Mouse (Mus musculus) embryo, embryonic 10.5 days (tissue): ENCODE results near the gene Lmtk3.

ENCODE experiments used
- DNase-seq: peaks from one replicate; pipeline ENCODE4 v3.0.0-alpha.2; 2015; ENCODE audit warnings: low spot score

The Lmtk3 gene

DNA sequence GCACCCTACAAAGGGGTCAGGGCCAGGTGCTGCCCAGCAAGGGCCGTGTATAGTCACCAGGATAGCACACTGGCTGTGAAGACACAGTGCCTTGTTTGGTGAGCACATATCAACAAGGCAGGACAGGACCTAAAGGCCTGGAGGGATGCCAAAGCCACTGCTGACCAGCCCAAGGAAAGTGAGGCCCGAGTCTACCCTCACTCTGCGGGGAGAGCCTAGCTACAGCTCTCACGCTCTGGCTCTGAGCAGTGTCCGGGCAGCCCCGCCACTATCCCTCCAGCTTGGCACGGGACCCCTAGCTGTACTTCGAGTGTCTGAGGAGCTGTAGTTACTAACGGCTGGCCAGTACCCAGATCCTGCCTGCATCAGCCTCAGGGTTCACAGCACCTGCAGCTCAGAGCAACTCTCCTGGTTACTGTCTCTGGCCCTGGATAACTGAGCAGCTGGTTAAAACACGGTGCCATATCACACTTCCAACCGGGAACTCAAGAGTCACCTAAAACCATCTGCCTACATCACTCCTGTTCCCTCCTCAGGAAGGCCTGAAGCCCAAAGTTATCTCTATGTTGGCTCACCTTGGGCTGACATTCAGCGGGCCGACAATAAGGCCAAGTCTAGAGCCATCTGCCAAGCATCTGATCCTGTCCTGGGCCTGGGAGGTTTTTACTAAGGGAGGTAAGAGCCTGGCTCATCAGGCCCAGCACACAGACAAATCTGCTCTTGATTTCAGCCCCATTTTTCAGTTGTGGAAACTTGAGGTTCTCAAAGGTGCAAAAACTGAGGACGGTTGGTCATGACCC is 25.9 kb downstream of the Lmtk3 start:
- no peak for DNase-seq

DNA sequence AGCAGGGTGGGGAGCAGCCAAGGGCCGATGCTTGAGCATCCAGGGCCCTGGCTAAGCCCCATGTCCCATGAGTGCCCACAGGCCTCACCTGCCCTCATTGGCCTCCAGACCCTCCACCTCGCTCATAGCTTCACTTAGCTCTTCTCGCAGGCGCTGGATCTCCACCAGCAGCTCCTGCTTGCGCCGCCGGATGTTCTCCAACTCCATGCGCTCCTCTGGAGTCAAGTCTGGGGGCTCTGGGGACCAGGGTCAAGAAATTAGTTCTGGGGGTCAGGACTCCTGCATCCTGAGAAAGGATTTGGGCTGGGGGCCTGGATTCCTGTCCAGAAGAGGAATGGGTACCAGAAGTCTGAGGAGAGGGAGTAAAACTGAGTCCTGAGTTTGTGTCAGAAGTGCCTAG is 29.4 kb downstream of the Lmtk3 start:
- DNase-seq, result no peak

DNA sequence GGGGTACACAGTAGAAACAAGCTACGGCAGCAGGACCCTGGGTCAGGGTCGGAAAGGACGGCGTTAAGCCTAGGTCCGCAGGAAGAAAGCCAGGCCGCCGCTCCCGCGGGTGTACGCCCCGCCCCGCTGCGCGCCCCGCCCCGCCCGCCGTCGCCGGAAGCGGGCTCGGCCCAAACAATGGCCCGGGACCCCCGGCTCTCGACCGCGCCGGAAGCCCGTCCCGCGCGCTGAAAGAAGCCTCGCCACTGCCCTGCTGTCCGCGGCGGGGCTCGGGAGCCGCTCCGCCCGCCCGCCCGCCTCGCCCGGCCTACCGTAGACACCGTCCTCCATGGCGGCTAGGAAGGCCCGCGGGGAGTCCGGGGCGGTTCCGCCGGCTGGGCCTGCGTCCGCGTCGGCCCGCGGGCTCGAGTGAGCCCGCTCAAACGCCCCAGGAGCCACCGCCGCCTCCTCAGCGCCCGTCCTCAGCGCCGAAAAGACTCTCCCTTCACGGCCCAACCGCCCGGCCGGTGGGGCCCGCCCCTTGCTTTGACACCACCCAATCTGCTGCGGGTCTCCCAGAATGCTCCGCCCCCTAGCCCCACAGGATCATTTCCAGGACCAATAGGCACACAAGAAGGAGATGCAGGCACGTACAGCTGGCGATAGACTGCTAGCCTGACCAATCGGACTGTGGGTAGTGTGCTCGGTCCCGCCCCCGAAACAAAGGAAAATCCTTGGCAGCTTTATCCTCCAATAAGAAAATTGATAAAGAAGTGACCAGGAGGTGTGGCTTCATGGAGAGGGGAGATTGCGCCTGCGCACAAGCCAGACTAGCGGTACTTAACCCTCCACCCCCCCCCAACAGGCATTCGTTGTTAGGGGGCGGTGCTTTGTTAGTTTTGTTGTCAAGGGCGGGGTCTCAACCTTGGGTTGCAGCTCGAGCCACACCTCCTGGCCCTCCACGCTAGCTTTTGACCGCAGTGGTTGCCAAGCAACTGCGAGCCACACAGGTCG is 30.5 kb downstream of the Lmtk3 start, which contains the start of gene Cyth2:
Gene Cyth2, minus strand, starts transcription at position 795 of the 993 bp plus-strand sequence.
- peak; percentile 100 for DNase-seq

DNA sequence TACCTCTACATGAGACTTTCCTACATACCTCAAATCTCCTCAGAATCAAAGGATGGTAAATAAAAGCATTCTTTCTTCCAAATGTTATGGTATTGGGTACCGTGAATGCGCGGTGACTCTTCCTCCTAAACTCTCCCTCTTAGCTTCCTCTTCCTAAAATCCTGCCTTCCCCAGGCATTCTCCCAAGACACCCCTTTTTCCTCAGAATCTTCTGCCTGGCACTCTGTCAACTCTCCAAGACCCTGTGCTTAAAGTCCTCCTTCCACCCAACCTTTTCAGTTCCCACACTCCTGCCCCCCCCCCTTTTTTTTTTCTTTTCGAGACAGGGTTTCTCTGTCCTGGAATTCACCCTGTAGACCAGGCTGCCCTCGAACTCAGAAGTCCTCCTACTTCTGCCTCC is 31.3 kb downstream of the Lmtk3 start:
- DNase-seq, result no peak

DNA sequence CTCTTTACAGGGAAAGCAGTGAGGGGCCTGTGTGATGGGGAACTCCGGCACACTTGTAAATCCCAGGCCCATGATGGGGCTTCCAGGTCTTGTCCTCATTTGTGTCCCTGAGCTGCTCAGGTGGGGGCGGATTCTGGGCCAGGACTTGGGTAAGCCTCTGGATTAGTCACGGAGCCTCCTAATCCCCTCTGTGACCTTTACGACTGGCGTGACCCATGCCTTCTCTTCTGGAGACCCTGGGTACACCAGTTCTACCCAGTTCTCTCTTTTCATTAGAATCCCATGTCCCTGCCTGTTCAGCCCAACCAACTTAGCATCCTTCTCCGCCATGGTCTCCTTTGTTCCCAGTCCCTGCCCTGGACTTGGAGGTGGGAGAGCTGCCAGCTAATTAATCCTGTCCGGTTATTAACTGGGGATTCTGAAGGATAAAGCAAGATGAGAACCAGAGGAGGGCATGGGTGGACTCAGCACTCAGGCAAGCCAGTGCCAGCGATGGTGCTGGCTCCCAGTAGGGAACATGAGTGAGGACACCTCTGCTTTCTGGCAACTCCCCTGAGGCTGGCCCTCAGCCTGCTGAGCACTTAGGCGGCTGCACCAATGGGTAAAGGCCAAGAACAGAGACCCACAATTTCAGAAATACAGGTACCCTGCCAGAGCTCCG is 31.9 kb downstream of the Lmtk3 start:
- DNase-seq, result peak; percentile 44

DNA sequence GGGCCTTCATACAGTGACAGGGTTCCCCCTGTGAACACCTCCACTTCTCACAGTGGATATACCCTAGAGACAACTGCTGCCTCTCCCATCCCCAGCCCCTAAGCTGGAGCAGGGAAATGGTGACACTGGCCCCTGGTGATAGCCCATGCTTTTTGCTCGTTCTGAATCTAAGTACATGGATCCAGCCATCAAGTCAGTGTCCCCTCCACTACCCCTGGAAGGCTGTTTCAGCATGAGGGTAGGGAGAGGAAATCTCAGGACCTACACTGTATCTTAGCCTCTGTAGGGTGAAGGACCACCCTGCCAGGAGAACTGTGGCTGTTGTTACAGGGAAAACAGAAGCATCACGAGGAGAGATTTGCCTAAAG is 32.4 kb downstream of the Lmtk3 start:
- no peak for DNase-seq

DNA sequence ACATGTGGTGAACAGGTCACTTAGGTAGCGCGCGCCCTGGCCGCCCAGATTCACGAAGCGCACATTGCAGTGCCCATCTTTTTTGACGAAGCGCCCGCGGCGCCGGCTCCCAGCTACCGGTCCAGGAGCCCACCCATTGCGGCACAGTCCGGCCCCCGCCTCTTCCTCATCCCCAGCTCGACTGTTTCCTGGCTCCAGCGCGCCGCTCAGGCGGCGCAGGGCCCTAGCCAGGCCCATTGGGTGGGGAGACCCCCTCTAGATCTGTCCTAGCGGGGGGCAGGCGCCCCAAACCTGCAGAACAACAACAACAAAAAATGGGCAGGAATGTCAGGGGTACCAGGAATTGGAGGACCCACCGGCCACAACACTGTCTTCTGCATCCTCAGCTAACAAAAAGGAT is 36.3 kb downstream of the Lmtk3 start:
- DNase-seq, result no peak

DNA sequence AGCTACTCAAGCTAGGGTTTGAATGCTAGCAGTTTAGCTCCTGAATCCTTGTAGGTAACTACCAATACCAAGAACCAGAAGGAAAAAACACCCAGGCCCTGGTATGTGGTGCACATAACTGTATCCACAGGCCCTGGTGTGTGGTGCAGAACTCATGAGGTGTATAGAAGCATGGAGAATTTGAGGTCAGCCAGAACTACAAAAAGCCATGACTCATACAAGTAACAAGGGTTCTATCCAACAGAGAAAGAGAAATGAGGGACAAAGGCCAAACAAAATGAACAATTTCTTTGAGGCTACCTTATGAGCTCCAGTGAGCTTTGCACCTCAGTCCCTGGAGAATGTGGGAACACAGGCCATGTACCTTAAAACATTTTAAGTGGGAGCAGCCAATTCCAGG is 37.4 kb downstream of the Lmtk3 start:
- DNase-seq, result no peak

DNA sequence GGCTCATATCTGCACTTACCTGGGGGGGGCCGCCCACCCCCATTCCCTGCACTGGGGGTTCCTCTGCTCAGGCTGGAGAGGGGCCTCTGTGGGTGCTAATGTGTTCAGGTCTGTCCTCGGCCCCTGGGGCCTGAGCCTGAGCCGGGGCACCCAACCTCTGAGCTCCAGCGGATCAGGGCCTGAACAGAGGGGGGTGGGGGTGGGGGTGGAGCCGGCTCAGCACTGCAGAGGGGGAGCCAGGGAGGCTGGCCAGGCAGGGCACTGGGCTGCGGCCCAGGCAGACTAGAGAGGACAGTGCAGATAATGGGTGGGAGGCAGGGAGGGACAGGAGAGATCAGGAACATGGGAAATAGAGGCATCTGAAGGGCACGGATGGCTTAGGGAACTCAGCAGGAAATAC is 41.1 kb downstream of the Lmtk3 start, which contains the start of gene Kcnj14:
Gene Kcnj14, minus strand, starts transcription at position 185 of the 400 bp plus-strand sequence.
- DNase-seq, result no peak

DNA sequence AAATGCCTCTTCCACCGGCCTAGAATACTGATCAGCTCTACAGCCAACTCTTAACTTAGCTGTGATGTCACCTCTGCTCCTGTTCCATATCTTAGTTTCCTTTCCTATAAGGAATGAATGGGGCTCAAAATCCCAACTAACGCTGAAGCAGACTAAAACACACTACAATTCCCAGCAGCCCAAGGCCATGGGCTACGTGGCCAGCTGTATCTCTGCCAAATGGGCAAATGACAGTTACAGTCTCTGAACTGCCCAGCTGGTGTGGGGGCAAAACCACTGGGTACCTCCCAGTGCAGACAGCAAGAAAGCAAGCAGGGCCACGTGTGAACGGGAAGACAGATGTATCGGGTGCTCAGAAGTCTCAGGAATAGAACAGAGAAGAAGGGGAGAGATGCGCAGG is 43.1 kb downstream of the Lmtk3 start:
- DNase-seq, result no peak

DNA sequence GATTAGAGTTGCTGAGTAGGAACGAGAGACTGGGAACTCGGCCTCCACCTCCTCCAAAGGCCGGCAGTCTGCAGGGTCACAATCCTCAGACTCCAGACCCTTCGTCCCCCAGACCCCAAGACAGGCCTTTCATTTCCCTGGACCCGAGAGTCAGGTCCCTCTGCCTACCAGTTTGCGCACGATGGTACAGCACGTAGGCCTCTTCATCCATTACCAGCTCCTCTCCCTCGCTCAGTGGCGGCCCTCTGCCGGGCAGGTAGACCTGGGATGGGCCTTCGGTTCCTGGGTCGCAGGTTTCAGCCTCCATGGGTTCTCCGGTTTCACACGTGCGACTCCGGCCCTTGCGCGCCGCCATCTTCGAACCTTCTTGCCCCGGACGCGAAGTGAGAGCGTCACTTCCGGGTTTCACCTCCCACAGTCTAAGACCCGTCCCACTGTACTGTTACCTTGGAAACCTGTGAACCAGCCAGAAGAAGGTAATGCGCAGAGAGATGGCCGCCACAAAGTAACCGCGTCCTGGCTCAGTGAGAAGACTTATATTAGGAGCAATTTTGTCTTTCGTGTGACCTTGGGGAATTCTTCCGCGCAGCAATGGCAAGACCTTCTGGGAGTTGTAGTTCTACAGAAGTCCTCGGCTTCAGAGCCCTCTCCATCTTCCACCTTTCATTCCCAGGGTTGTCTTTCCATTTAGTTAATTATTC is 47.0 kb downstream of the Lmtk3 start, which contains the start of gene Grwd1:
Gene Grwd1, minus strand, starts transcription at position 518 of the 701 bp plus-strand sequence.
- peak; percentile 95 for DNase-seq

DNA sequence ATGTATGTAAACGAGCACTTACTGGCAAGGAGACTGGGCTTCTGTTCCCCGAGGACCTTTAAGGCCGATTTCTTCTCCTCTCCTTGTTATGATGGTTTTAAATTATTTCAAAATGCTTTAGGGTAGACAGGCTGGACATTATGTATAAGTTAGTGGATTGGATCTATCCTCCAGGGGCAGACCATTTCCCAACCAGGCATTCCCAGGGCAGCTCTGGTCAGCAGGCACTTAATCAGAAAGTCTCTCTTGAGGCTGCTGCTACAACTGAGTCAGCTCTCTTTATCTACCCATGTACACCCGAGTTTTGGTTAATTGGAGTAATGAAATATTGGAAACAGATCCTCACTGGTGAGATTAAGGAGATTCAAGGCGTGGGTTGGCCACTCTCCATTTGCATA is 47.6 kb downstream of the Lmtk3 start:
- DNase-seq, result no peak

DNA sequence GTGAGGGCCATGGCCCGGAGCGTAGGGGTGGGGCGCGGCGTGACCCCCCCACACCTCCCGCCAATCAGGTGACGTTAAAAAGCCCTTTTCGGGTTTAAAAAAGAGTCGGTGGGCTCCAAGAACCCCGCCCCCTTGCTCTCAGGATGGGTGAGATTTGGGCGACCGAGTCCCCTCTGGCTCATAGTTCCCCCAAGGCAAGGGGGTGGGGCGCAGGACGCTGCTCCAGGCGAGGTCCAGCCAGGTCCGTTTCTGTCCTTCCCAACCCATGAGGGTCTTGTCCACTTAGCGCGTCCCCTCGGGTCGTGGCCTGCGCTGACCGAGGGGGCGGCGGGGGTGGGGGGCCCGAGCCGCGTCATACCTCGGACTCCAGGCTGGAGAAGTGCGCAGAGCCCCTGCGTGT is 48.9 kb downstream of the Lmtk3 start:
- DNase-seq, result no peak

DNA sequence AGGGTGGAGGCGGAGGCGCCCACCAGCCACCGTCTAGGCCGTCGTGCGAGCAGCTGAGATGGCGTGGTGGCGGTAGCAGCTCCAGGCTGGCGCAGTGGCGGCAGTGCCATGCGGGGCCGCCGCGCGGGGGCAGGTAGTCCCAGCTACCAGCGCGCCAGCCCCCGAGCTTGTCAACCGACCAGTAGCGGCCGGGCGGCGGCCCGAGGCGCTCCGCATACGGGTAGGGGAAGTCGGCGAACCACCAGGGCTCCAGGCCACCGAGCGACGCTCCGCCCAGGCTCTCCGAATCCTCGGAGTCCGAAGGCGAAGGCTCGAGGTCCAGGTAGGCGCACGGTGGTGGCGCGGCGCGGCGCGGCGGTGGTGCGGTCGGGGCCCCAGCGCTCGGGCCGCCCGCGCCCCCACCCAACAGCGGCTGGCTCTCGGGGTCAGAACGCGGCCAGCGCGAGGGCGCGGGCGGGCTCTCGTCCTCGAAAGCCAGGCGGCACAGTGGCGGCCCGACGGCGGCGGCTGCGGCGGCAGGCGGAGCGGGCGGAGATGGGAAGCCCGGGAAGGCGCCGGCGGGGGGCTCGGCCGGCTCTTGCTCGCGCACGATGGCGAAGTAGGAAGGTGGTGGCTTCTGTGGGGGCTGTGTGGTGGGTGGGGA is 49.7 kb downstream of the Lmtk3 start:
- no peak for DNase-seq

DNA sequence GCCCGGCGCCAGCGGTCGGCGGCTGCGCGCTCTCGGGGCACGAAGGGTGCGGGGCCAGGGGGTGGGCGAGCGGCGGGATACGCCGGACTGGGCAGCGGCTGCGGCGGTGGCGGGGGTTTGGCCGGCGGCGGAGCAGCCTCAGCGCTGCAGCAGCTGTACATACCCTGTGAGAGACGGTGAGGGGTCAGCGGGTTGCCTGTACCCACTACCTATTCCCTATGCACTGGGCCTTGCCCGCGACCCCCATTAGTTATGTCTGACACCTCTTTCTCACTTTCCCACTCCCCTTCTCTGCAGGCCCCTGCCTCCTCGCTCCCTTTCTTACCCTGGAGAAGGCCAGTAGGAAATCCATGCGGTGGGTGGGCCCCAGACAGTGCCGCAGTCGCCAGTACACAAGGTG is 50.4 kb downstream of the Lmtk3 start:
- no peak for DNase-seq

DNA sequence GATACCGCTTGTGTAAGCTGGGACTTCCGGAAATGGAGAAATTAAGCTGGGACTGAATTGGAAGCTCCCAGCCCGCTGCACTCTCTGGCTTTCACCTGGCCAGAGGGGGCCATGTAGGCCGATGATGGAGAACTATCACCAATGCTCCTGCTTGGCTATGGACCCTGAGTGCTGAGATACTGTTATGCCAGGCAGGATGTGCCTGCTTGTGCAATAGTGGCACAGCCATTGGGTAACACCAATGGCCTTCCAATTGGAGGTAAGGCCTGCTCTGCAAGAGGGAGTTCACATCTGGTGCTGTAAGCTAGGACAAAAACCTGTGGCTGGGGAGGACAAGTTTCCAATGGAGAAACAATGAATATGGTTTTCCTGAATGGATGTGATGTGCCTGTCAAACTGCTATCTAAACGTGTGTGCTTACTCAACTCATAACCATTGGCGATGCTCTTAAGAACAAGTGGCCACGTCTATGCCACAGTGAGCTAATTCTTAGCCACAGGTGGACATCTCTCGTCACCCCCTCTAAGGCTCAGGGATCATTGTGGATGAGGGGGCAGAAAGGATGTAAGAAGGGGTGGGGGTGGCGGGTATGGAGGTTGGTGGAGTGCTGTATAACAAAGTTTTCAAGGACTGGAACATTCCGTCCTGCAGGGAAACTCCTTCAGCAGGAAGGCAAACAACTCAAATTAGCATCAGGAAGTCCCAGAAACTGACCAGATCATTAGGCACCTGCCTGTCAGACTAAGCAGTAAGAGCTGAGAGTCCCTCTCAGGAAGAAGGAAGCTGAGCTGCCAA is 59.6 kb downstream of the Lmtk3 start:
- no peak for DNase-seq

DNA sequence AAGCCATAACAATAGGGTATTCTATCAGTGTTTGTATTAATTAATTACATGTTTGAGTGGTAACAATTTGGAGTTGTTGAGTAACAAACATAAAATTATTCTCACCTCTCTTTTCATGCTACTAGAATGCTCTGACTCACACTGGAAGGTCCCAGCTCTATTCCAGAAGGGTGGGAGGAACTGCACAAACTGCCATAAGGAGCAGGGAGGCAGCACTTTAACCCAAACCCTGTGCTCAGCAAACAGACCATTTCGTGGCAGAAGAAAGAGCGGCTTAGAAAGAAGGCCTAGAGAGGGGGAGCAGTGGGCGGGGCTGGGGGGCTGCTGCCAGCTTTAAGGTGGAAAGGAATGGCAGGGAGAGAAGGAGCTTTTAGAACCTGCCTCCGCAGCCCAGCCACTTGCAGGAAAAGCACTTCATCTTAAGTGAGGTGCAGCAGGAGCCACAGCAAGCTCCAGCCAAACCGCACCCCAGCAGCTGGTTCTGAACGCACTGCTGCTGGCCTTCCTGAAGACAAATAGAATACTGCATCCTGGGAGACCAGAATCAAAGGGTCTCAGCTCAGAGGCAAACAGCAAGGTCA is 65.0 kb downstream of the Lmtk3 start:
- no peak for DNase-seq

DNA sequence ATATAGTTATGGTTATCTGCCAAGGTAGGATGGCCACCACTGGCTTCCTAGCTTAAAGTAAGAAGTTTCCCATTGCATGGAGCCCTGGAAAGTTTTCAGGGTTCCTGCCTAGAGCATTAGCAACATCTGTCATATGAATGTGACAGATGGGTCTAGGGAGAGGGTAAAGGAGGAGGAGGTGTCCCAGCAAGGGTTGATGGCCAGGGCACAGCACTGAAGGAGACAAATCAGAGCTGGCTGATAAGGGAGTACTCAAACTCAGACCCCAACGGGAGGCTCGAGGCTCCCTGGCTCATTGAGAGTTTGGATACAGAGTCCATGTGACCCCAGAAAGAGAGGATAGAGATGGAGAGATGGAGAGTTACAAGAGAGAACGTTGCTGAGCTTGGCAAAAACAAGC is 67.1 kb downstream of the Lmtk3 start:
- no peak for DNase-seq

DNA sequence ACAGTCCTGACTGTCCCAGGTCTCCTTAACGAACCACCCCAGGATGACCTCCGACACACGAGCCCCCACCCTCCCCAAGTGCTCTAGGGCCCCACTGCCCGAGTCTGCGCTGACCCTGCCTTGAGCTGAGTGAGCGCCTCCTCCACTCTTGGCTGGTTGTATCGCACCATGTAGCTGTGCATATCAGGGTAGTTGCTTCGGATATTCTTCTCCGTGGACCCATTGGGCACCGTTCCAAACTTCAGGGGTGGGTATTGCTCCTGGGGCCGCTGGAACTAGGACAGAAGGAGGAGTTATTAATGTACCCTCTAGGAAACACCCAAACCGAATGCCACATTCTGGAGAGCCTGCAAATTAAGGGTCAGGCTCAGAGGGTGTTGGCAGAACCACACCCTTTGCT is 69.6 kb downstream of the Lmtk3 start:
- DNase-seq, result no peak
